Mouse (Mus musculus): Measurements from ENCODE around the gene Pde1a. TPM values are rescaled to one million over a fixed set of nuclear protein-coding genes. Genes with fewer than 3 reads are reported as not detected.

Gene Pde1a
- polyA plus RNA-seq, 1 experiment: 6.0 TPM

- Histone ChIP-seq H3K27ac (ENCODE audit: insufficient read depth, low read length) (no peak overlapping the region), H3K4me1 (ENCODE audit: control insufficient read depth, insufficient read depth, low read length) (no peaks in the 10 kb centered on the region), H3K4me3 (replicated peaks; ENCODE audit: insufficient read depth, low read depth, low read length) (no peak overlapping the region), H3K27me3 (ENCODE audit: control insufficient read depth, insufficient read depth, low read length) (no peaks in the 10 kb centered on the region)
- no peak for DNase-seq
- no peak for TF ChIP-seq POLR2A (IDR thresholded peaks at IDR 0.05; ENCODE audit: borderline replicate concordance, insufficient read depth, low read length)
- no peak for TF ChIP-seq CTCF (IDR thresholded peaks at IDR 0.05; ENCODE audit: borderline replicate concordance, insufficient read depth, low read depth, low read length)
- 66% methylated on average over 8 of the region's 8 CpGs for WGBS
These were observed 183.2 kb downstream of the Pde1a start for GRCm38 (mm10) chr2:79945898-79946675.

DNA sequence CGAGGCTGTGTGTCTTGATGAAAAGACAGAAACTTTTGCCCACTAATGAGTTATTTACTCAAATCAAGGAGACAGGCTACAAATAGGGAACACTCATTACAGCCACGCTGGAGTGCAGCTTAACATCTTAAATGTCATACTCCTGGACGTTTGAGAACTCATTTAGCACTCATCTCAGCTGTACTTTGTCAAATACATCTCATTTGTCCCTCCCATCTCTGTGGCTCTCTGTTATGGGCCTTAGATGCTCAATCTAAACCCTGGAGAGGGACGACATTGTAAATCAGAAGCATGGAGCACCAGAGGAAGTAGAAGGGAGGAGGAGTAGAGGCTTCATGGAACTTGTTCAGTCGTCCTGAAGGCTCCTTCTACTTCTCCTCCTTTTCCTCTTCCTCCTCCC, 194.6 kb downstream of the Pde1a start:
- Histone ChIP-seq H3K4me1 (ENCODE audit: control insufficient read depth, insufficient read depth, low read length) (no peaks in the 10 kb centered on the region), H3K4me3 (replicated peaks; ENCODE audit: insufficient read depth, low read depth, low read length) (no peak overlapping the region), H3K27ac (ENCODE audit: insufficient read depth, low read length) (no peak overlapping the region), H3K27me3 (ENCODE audit: control insufficient read depth, insufficient read depth, low read length) (no peaks in the 10 kb centered on the region)
- WGBS: 63% methylated on average over 5 of the region's 5 CpGs
- TF ChIP-seq CTCF (IDR thresholded peaks at IDR 0.05; ENCODE audit: borderline replicate concordance, insufficient read depth, low read depth, low read length) (no peak), POLR2A (IDR thresholded peaks at IDR 0.05; ENCODE audit: borderline replicate concordance, insufficient read depth, low read length) (no peak)
- DNase-seq: no peak

DNA sequence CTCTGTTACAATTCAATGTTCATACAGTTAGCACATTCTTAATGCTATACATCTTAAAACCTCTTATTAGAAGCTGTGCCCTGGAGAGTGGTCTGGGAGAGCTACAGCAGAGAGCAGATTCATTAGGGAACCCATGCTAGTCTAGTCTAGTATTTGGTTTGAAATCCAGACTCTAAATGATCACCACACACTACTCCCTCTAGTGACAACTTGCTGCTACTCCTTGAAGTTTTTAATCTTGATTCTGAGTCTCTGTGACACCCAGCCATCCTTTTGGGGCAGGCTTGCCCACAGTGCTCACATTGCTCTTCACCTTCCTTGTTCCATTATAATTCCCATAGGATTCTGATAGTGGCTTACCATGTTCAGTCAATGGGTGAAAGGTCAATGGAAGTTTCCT, 206.9 kb downstream of the Pde1a start:
- H3K27ac ChIP-seq (ENCODE audit: insufficient read depth, low read length): no peak overlapping the region
- no peaks in the 10 kb centered on the region for H3K27me3 ChIP-seq (ENCODE audit: control insufficient read depth, insufficient read depth, low read length)
- no peak for TF ChIP-seq POLR2A (IDR thresholded peaks at IDR 0.05; ENCODE audit: borderline replicate concordance, insufficient read depth, low read length)
- no peak for TF ChIP-seq CTCF (IDR thresholded peaks at IDR 0.05; ENCODE audit: borderline replicate concordance, insufficient read depth, low read depth, low read length)
- no peak for DNase-seq
- no peak overlapping the region for H3K4me3 ChIP-seq (replicated peaks; ENCODE audit: insufficient read depth, low read depth, low read length)
- no peaks in the 10 kb centered on the region for H3K4me1 ChIP-seq (ENCODE audit: control insufficient read depth, insufficient read depth, low read length)

DNA sequence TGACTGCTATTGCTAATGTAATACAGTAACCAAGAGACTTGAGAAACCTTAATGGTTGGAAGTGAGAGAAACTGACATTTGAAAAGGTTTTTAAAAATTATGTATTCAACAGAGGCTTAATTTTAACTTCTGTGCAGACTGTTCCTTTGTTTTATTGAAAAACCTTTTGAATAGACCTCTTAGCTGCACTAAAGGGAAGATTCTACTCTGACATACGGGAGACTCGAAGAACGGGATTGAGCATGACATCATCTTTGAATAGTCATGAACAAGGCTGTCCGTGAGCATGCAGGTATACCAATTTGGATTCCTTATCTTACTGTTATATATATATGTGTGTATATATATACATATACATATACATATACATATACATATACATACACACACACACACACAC, 207.9 kb downstream of the Pde1a start:
- no peak for DNase-seq
- no peak overlapping the region for H3K27ac ChIP-seq (ENCODE audit: insufficient read depth, low read length)
- 92% methylated on average over 4 of the region's 4 CpGs for WGBS
- no peak for TF ChIP-seq CTCF (IDR thresholded peaks at IDR 0.05; ENCODE audit: borderline replicate concordance, insufficient read depth, low read depth, low read length)
- no peak for TF ChIP-seq POLR2A (IDR thresholded peaks at IDR 0.05; ENCODE audit: borderline replicate concordance, insufficient read depth, low read length)
- no peaks in the 10 kb centered on the region for H3K4me1 ChIP-seq (ENCODE audit: control insufficient read depth, insufficient read depth, low read length)
- H3K27me3 ChIP-seq (ENCODE audit: control insufficient read depth, insufficient read depth, low read length): no peaks in the 10 kb centered on the region
- H3K4me3 ChIP-seq (replicated peaks; ENCODE audit: insufficient read depth, low read depth, low read length): no peak overlapping the region

DNA sequence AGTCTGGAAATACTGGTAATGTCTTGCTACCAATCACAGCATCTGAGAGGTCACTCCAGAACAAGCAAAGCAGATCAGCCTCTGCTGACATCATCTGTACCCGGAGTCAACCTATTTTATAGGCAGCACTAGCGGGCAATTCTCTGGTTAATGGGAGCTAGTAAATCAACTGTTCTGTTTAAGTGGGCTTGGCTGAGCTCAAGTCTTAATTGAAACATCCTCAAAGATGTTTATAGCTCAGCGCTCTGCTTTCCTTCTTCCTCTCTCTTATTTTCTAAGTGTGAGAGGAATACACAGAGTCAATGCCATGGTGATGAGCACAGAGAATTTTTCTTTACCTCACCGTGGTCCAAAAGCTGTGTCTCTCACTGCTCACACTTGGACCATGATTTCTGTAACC, 208.8 kb downstream of the Pde1a start:
- TF ChIP-seq CTCF (IDR thresholded peaks at IDR 0.05; ENCODE audit: borderline replicate concordance, insufficient read depth, low read depth, low read length): no peak
- TF ChIP-seq POLR2A (IDR thresholded peaks at IDR 0.05; ENCODE audit: borderline replicate concordance, insufficient read depth, low read length): no peak
- H3K4me1 ChIP-seq (ENCODE audit: control insufficient read depth, insufficient read depth, low read length): no peaks in the 10 kb centered on the region
- H3K4me3 ChIP-seq (replicated peaks; ENCODE audit: insufficient read depth, low read depth, low read length): no peak overlapping the region
- WGBS: 87% methylated on average over 4 of the region's 4 CpGs
- H3K27ac ChIP-seq (ENCODE audit: insufficient read depth, low read length): no peak overlapping the region
- DNase-seq: no peak
- no peaks in the 10 kb centered on the region for H3K27me3 ChIP-seq (ENCODE audit: control insufficient read depth, insufficient read depth, low read length)

DNA sequence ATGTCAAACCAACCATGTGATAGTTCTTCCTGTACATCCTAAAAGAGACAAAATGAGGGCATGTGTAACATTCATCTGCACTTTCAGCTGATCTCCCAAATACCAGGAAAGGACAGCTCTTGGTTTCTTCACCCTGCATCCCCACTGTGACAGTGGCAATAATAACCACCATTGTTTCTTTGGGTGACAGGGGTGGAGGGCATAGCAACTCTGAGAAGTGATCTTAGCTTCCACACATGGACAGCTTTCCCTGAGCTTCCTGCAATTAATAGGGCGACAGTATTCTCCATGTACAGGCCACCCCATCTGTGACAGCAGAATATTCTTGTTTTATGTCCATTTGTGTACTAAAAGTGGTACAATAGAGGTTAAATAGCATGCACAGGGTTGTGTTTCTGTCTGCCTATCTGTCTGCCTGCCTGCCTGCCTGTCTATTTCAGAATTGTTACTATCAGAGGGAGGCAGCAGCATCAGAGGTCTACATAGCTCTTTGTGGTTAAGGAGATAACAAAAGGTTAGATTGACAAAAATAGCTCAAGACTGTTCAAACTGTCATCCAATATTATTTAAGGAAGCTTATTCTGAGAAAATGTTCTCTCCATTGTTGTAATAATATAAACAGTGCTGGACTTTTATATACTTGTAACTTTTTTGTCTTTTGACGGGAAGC, 227.3 kb downstream of the Pde1a start:
- Histone ChIP-seq H3K4me1 (ENCODE audit: control insufficient read depth, insufficient read depth, low read length) (no peaks in the 10 kb centered on the region), H3K4me3 (replicated peaks; ENCODE audit: insufficient read depth, low read depth, low read length) (no peak overlapping the region), H3K27ac (ENCODE audit: insufficient read depth, low read length) (no peak overlapping the region), H3K27me3 (ENCODE audit: control insufficient read depth, insufficient read depth, low read length) (no peaks in the 10 kb centered on the region)
- DNase-seq: no peak
- TF ChIP-seq POLR2A (IDR thresholded peaks at IDR 0.05; ENCODE audit: borderline replicate concordance, insufficient read depth, low read length) (no peak), CTCF (IDR thresholded peaks at IDR 0.05; ENCODE audit: borderline replicate concordance, insufficient read depth, low read depth, low read length) (no peak)
- 89% methylated on average over 2 of the region's 2 CpGs for WGBS

DNA sequence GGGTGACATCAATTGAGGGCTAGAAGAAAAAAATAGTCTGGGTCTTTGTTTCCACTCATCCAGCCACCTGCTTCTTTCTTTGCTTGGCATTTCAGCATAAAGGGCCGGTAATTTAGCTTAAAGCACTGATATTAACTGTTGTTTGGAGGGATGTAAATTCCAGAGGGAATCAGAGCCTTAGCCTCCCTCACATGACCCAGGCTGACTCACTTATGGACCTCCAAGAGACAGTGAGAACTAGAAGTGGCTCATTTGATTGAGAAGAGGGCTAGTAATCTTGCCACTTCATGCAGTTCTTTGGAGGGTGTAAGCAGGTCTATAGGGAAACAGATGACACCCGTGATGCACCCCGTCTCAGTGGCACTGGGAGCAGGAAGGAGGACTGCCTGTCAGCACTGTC, 230.7 kb downstream of the Pde1a start:
- Histone ChIP-seq H3K27me3 (ENCODE audit: control insufficient read depth, insufficient read depth, low read length) (no peaks in the 10 kb centered on the region), H3K27ac (ENCODE audit: insufficient read depth, low read length) (no peak overlapping the region), H3K4me3 (replicated peaks; ENCODE audit: insufficient read depth, low read depth, low read length) (no peak overlapping the region), H3K4me1 (ENCODE audit: control insufficient read depth, insufficient read depth, low read length) (no peaks in the 10 kb centered on the region)
- TF ChIP-seq POLR2A (IDR thresholded peaks at IDR 0.05; ENCODE audit: borderline replicate concordance, insufficient read depth, low read length): no peak
- TF ChIP-seq CTCF (IDR thresholded peaks at IDR 0.05; ENCODE audit: borderline replicate concordance, insufficient read depth, low read depth, low read length): no peak
- 76% methylated on average over 3 of the region's 3 CpGs for WGBS
- DNase-seq: no peak

GRCm38 (mm10) chr2:79892829-79893228, 236.4 kb downstream of the Pde1a start:
- no peak for TF ChIP-seq CTCF (IDR thresholded peaks at IDR 0.05; ENCODE audit: borderline replicate concordance, insufficient read depth, low read depth, low read length)
- no peak for TF ChIP-seq POLR2A (IDR thresholded peaks at IDR 0.05; ENCODE audit: borderline replicate concordance, insufficient read depth, low read length)
- DNase-seq: no peak
- WGBS: 37% methylated on average over 1 of the region's 1 CpGs

More at GRCm38 (mm10) chr2:79892829-79893228, 236.4 kb downstream of the Pde1a start:
- Histone ChIP-seq H3K4me3 (replicated peaks; ENCODE audit: insufficient read depth, low read depth, low read length) (no peak overlapping the region), H3K27ac (ENCODE audit: insufficient read depth, low read length) (no peak overlapping the region), H3K4me1 (ENCODE audit: control insufficient read depth, insufficient read depth, low read length) (peaks cover 4% of the 10 kb centered on the region), H3K27me3 (ENCODE audit: control insufficient read depth, insufficient read depth, low read length) (no peaks in the 10 kb centered on the region)

Data from cerebellum, adult 2 months (tissue).